Mouse (Mus musculus): Measurements from ENCODE around the gene Tmem33. TPM values are rescaled to one million over a fixed set of nuclear protein-coding genes. Genes with fewer than 3 reads are reported as not detected.

The Tmem33 gene
- total RNA-seq, 2 experiments from 2014 or later, result 100 to 104 TPM

- no peak for DNase-seq
These were observed 63.7 kb downstream of the Tmem33 start for GRCm38 (mm10) chr5:67324032-67324431.

DNA sequence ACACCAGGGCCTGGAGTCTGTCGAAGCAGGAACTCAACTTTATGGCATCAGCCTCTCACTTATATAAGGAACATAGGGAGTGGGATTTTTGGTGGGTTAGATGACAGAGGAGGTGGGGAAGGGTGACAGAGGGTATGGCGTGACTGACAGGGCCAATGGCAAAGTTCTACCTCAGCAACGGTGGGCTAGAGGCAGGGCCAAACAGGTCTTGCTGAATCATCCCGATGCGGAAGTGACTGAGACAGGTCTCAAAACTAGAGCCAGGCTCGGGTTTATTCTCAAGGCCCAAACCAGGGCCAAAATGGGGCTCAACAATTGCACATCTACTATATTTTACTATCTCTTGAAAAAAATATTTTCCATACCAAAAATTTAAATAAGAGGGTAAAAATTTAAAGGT lies 80.4 kb downstream of the Tmem33 start:
- DNase-seq, result no peak

Other genes with a start within 250 kb of the Tmem33 start
- not detected for gene Phox2b, start 161.3 kb upstream of the Tmem33 start, total RNA-seq (2021)
- gene Slc30a9, start 46.4 kb downstream of the Tmem33 start, total RNA-seq (2021), result 100 to 1,000 TPM; 173 to 192 TPM
- gene Bend4, start 167.7 kb downstream of the Tmem33 start, total RNA-seq (2021), result 10 to 100 TPM; 10.3 to 11.1 TPM

All from layer of hippocampus, postnatal 36 days (tissue).